Mouse (Mus musculus): ENCODE measurements around the gene Nr1d1. TPM values are rescaled to one million over a fixed set of nuclear protein-coding genes. Genes with fewer than 3 reads are reported as not detected.
A peak's percentile ranks its signal among the peaks of the same experiment; 100 is the strongest.

Nr1d1 gene
- total RNA-seq (2014; rRNA removed; ENCODE audit: low replicate concordance) (21.0 and 24.3 TPM in 2 replicates), polyA plus RNA-seq (2015; fragmentation: Nextera tagmentation; extraction: Ambion mirVana) (10.2 and 10.7 TPM in 2 replicates)

GRCm38 (mm10) chr11:98774582-98775347 is at the start of gene Nr1d1:
TSS of gene Nr1d1 (minus strand) at chr11:98775333.
- TF ChIP-seq EP300 (IDR thresholded peaks at IDR 0.05; ENCODE audit: low read depth) (no peak; the same call in 1 of the 2 replicates), CTCF (IDR thresholded peaks at IDR 0.05; ENCODE audit: low read depth) (no peak)
- Histone ChIP-seq H3K36me3 (replicated peaks; ENCODE audit: control insufficient read depth, insufficient read depth, low read length) (peaks cover 21% of the 10 kb centered on the region), H3K9me3 (replicated peaks; ENCODE audit: control insufficient read depth, low read length) (no peaks in the 10 kb centered on the region), H3K27ac (ENCODE audit: low read depth) (peak within 1 kb of the TSS; percentile 98), H3K4me2 (ENCODE audit: low read depth, low read length) (peak within 1 kb of the TSS; percentile 82), H3K4me1 (ENCODE audit: control insufficient read depth, insufficient read depth) (peaks cover 48% of the 10 kb centered on the region), H3K9ac (replicated peaks; ENCODE audit: low read depth, low read length) (peak within 1 kb of the TSS; percentile 89), H3K4me3 (ENCODE audit: low read depth, low read length) (peak within 1 kb of the TSS; percentile 71), H3K27me3 (ENCODE audit: control insufficient read depth, insufficient read depth, low read length) (no peaks in the 10 kb centered on the region)
- DNase-seq (ENCODE audit: low spot score) (no peak), ATAC-seq (ENCODE audit: insufficient read depth, low read depth) (no peak)
- under 1% methylated on average over 22 of the region's 22 CpGs for WGBS

GRCm38 (mm10) chr11:98820968-98821367 is 45.8 kb upstream of the Nr1d1 start:
- H3K9me3 ChIP-seq (replicated peaks; ENCODE audit: control insufficient read depth, low read length): no peaks in the 10 kb centered on the region
- 93% methylated on average over 5 of the region's 5 CpGs for WGBS
- no peak for ATAC-seq (ENCODE audit: insufficient read depth, low read depth)
- no peaks in the 10 kb centered on the region for H3K4me1 ChIP-seq (ENCODE audit: control insufficient read depth, insufficient read depth)
- DNase-seq (ENCODE audit: low spot score): no peak
- no peak overlapping the region for H3K4me2 ChIP-seq (ENCODE audit: low read depth, low read length)
- TF ChIP-seq CTCF (IDR thresholded peaks at IDR 0.05; ENCODE audit: low read depth): no peak
- H3K27ac ChIP-seq (ENCODE audit: low read depth): no peak overlapping the region
- peaks cover 88% of the 10 kb centered on the region for H3K36me3 ChIP-seq (replicated peaks; ENCODE audit: control insufficient read depth, insufficient read depth, low read length)
- H3K27me3 ChIP-seq (ENCODE audit: control insufficient read depth, insufficient read depth, low read length): no peaks in the 10 kb centered on the region
- no peak overlapping the region for H3K9ac ChIP-seq (replicated peaks; ENCODE audit: low read depth, low read length)
- H3K4me3 ChIP-seq (ENCODE audit: low read depth, low read length): no peak overlapping the region

- Histone ChIP-seq H3K36me3 (replicated peaks; ENCODE audit: control insufficient read depth, insufficient read depth, low read length) (peaks cover 86% of the 10 kb centered on the region), H3K4me3 (ENCODE audit: low read depth, low read length) (no peak overlapping the region), H3K27me3 (ENCODE audit: control insufficient read depth, insufficient read depth, low read length) (no peaks in the 10 kb centered on the region), H3K27ac (ENCODE audit: low read depth) (no peak overlapping the region), H3K4me1 (ENCODE audit: control insufficient read depth, insufficient read depth) (no peaks in the 10 kb centered on the region), H3K9me3 (replicated peaks; ENCODE audit: control insufficient read depth, low read length) (no peaks in the 10 kb centered on the region), H3K4me2 (ENCODE audit: low read depth, low read length) (no peak overlapping the region), H3K9ac (replicated peaks; ENCODE audit: low read depth, low read length) (no peak overlapping the region)
- TF ChIP-seq EP300 (IDR thresholded peaks at IDR 0.05; ENCODE audit: low read depth): no peak
- no peak for TF ChIP-seq CTCF (IDR thresholded peaks at IDR 0.05; ENCODE audit: low read depth)
- no peak for DNase-seq (ENCODE audit: low spot score)
- 83% methylated on average over 1 of the region's 1 CpGs for WGBS
- ATAC-seq (ENCODE audit: insufficient read depth, low read depth): no peak
Observed at GRCm38 (mm10) chr11:98816706-98817239, 41.6 kb upstream of the Nr1d1 start.

- Histone ChIP-seq H3K27me3 (ENCODE audit: control insufficient read depth, insufficient read depth, low read length) (no peaks in the 10 kb centered on the region), H3K4me2 (ENCODE audit: low read depth, low read length) (peak overlapping the region; percentile 74), H3K27ac (ENCODE audit: low read depth) (peak overlapping the region; percentile 94; the same call in 1 of the 2 replicates), H3K36me3 (replicated peaks; ENCODE audit: control insufficient read depth, insufficient read depth, low read length) (peaks cover 58% of the 10 kb centered on the region), H3K9me3 (replicated peaks; ENCODE audit: control insufficient read depth, low read length) (no peaks in the 10 kb centered on the region), H3K4me1 (ENCODE audit: control insufficient read depth, insufficient read depth) (peaks cover 8% of the 10 kb centered on the region; the same call in 1 of the 2 replicates), H3K9ac (replicated peaks; ENCODE audit: low read depth, low read length) (peak overlapping the region; percentile 71; the same call in 1 of the 2 replicates), H3K4me3 (ENCODE audit: low read depth, low read length) (peak overlapping the region; percentile 72)
- 63% methylated on average over 7 of the region's 7 CpGs for WGBS
- no peak for TF ChIP-seq CTCF (IDR thresholded peaks at IDR 0.05; ENCODE audit: low read depth)
- TF ChIP-seq EP300 (IDR thresholded peaks at IDR 0.05; ENCODE audit: low read depth): no peak
- ATAC-seq (ENCODE audit: insufficient read depth, low read depth) (no peak), DNase-seq (ENCODE audit: low spot score) (no peak)
Observed at GRCm38 (mm10) chr11:98810686-98811085, 35.6 kb upstream of the Nr1d1 start.

- peak; percentile 72; the same call in 1 of the 2 replicates for TF ChIP-seq EP300 (IDR thresholded peaks at IDR 0.05; ENCODE audit: low read depth)
- TF ChIP-seq CTCF (IDR thresholded peaks at IDR 0.05; ENCODE audit: low read depth): no peak; the same call in 1 of the 2 replicates
- no peaks in the 10 kb centered on the region for H3K27me3 ChIP-seq (ENCODE audit: control insufficient read depth, insufficient read depth, low read length)
- no peaks in the 10 kb centered on the region for H3K9me3 ChIP-seq (replicated peaks; ENCODE audit: control insufficient read depth, low read length)
- peak overlapping the region; percentile 72 for H3K4me3 ChIP-seq (ENCODE audit: low read depth, low read length)
- peak overlapping the region; percentile 71 for H3K9ac ChIP-seq (replicated peaks; ENCODE audit: low read depth, low read length)
- WGBS: under 1% methylated on average over 47 of the region's 84 CpGs
- H3K36me3 ChIP-seq (replicated peaks; ENCODE audit: control insufficient read depth, insufficient read depth, low read length): peaks cover 60% of the 10 kb centered on the region
- peak overlapping the region; percentile 74 for H3K4me2 ChIP-seq (ENCODE audit: low read depth, low read length)
- peak overlapping the region; percentile 94 for H3K27ac ChIP-seq (ENCODE audit: low read depth)
- peak; percentile 98 for DNase-seq (ENCODE audit: low spot score)
- ATAC-seq (ENCODE audit: insufficient read depth, low read depth): peak; percentile 98
- peaks cover 8% of the 10 kb centered on the region; the same call in 1 of the 2 replicates for H3K4me1 ChIP-seq (ENCODE audit: control insufficient read depth, insufficient read depth)
Observed at GRCm38 (mm10) chr11:98809457-98810290, 34.5 kb upstream of the Nr1d1 start.

Measured in heart, postnatal 0 days (tissue).